Mouse (Mus musculus) 416B (cell line): ENCODE results near the gene Smg6.

Source experiments
- DNase-seq: peaks from one replicate; pipeline ENCODE4 v3.0.0; 2011; ENCODE audit warnings: low read depth

Smg6 gene

DNA sequence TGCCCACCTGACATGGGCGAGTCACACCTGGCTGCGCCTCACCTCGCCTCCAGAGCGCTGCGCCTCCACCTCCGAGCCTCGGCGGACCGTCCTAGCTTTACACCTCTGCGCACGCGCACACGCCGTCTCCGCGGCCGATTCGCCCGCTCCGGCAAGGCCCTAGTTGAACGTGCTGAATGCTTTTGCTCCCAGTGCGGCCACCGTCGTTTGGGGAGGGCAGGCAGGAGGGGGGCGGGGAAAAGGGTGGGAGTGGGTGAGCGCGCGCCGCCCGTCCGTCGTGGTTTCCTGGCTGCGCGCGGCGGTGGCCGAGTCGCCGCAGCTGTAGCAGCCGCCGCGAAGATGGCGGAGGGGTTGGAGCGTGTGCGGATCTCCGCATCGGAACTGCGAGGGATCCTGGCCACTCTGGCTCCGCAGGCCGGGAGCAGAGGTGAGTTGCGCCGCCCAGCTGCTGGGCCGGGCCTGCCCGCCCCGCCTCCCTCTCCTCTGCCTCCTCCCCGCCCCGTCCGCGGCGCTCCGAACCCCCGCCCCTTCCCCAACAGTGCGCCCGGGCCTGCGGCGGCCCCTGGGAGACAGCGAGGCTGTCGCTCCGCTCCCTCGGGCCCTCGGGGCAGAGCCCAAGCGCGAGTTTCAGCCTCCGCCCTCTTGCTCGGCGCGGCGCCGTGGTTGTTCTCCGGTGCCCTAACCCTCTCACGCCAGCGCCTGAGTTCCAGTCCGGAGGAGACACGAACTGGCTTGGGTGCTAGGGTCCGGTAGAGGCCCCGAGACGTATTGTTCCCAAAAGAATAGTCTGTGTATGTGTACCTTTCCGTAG, at the start of gene Smg6, which contains the start of gene Srr:
Gene Smg6, plus strand, starts transcription at position 247 of the 811 bp plus-strand sequence.
Gene Srr, minus strand, starts transcription at position 372 of the 811 bp plus-strand sequence.
- peak; percentile 97 for DNase-seq

DNA sequence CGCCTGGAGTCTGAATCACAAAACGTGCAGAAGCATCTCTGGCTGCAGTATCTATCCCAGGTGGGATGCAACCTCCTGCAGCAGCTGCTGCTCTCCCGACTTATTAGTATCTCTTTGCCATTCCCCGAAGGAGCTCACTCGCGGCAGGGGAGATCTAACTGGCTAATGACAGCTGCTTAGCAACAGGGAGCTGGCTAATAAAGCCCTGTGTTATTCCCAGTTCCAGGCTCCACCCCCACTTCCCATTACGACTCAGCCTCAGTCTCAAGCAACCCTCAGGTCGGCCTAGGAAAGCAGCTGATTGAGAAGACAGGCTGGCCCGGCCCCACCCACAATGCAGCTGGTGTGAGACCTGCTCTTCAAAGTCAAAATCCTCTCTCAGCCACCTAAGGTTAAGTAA, 48.8 kb upstream of the Smg6 start:
- peak; percentile 22 for DNase-seq

DNA sequence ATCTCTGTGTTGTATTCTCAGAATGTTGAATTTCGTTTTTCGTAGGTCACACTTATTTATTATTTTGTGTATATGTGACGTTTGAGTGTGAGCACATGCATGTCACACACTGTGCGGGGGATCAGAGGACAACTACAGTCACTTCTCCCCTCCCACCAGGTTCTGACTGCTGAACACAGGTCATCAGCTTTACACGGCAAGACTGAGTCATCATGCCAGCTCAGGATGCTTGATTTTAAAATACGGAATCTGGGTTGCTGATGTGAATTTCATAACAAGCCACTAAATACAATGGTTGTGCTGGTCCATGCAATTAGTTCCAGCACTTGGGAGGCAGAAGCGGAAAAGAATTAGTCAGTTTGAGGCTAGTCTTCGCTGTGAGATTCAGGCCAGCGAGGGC, 44.6 kb upstream of the Smg6 start:
- peak; percentile 74 for DNase-seq

DNA sequence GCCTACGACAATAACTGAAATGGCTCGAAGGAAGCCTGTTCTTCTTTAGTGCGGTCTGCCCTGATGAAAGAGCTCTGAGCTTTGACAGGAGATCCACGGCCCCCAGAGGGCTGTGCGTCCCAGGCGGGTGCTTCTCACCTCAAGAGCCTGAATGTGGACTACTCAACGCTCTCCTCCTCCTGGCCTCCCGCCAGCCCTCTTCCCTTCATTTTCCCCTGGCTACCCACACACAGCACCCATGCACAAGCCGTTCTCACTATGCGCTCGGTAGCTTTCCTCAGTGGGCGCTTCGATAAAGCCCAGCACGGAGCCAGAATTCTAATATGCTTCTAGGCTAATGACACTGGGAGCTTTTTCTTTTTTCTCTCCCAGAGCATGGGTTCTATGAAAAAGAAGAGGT, 43.6 kb upstream of the Smg6 start:
- DNase-seq: no peak

DNA sequence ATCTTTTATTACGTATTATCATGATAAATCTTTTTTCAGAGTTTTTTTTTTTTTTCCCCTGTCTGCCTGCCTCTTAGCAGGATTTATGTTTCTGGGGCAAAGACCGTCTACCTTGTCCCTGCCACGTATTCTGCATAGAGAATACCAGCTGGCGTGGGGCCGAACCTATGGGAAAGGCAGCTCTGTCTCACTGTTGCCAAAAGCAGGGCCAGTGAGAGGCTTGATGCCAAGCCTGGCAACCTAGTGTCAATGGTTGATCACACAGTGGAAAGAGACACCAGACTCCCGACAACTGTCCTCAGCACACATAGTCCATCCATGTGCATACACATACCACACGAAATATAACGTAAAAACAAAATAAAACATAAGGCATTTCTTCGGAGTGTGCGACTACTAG, 42.5 kb upstream of the Smg6 start:
- no peak for DNase-seq

DNA sequence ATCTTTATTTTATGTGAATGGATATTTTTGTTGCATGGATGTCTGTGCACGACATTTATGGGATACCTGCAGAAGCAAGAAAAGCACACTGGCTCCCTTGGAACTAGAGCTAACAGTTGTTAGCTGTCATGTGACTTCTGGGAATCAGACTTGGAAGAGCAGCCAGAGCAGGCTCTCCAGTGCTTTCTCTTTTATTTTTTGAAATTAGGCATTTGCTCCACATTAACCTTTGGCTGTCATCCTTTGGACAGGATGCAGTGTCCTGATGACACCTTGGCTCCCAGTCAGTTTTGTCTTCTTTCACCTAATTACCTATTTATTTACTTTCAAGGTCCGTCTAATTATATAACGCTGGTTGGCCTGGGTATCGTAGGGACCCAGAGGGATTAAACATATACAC, 31.0 kb upstream of the Smg6 start:
- no peak for DNase-seq

DNA sequence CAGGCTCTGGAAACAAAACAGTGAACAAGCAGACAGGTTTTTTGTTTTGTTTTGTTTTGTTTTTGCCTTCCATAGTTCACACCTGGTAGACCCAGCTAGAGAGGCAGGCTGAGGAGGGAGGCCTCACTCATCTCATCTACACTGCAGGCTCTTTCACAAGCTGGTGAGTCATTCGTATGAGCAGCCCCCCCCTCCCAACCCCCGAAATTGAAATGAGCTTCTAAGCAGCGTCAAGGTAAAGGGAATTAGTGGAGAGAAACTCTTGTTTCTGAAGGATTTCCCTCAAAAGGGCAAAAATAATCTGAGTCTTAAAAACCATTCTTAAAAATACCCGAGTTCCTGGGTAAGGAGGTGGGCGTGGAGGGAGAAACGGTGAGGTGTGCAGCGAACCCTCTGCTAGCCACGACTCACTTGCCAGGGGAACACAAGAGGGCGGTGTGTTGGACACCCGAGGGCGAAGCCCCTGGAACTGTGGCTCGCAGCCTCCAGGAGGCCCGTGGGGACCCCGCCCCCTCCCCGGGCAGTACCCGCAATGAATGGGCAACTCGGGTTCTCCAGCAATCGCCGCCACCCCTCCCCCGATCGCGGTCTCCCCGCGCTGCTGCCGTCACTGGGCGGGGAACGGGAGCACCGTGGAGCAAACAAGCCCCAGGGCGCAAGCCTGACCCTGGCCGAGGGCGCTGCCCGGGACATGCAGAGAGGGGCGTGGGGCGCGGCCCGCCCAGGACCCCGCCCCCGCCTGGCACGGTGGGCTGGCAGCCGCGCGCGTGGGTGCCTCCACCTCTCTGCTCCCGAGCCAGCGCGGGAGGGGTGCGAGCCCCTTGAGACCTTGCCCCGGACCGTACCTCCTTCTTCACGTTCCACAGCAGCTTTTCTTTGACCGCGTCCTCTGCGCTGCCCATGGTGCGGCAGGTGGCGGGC, 29.4 kb upstream of the Smg6 start:
- peak; percentile 83 for DNase-seq

DNA sequence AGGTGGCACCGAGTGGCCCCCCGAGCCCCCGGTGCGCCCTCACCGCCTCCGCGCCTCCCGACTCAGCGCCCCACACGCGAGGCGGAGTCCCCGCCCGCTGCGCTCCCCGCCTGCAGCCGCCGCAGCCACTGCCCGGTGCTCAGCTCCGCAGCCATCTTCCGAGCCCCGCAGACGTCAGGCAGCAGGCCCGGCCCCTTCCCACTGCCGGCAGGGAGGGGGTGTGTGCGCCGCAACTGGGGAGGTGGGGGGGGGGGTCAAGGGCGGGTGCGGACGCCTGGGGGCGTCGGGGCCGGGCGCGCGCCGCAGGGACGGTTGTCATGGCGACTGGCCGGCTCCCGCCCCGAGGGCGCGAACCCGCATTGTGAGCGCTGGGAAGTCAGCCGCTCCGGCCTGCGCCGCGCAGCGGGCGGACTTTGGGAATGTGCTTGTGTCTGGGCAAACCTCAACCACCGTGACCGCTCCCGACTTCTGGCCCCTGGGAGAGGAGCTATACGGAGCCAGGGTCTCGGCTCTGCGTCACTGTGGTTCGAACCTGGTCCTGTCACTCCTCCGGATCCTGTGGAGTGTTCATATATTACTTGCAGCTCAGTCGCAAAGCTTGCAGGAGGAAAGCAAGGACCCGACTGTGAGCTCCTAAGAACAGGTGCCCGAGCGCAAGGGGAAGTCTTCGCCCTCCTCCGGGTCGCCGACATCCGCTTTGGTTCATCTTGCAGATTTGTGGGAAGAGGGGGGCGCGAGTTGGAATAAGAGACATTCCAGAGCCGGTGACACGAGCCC, 28.5 kb upstream of the Smg6 start, which contains the start of gene Sgsm2:
Gene Sgsm2, minus strand, starts transcription at position 160 of the 777 bp plus-strand sequence.
- DNase-seq: peak; percentile 72

DNA sequence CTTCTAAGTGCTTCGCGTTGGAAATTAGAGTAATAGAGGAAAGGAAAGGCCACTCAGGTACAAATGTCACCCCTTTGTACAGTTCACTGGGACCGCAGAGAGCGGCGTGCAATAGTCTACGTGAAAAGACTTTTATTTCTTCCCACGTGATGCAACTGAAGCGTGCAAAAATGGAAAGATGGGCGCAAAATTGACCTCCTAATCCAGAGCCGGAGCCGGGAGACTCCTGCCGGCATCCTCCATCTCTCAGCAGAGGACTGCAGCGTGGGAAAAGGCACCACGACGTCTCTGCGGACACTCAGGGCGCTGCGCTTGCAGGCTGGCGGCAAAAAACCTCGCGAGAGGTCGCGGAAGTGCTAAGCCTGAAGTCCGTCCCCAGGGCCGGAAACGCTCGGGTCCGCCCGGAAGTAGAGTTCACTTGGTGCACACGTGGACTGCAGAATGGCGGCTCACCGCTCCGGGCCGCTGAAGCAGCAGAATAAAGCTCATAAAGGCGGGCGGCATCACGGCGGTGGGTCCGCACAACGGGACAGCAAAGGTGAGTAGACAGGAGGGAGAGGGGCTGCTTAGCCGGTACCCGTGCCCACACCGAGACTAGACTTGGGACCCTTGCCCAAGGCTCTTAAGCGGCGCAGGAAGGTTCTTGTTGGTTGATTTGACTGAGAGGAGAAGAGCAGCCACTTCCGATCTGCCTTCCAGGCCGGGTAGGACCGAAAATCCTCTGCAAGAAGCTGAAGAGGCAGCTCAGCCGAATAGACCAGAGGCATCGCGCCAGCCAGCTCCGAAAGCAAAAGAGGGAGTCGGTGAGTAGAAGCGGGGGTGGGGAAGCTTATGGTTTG, 27.7 kb upstream of the Smg6 start, which contains the start of gene Tsr1:
Gene Tsr1, plus strand, starts transcription at position 394 of the 839 bp plus-strand sequence.
- DNase-seq: peak; percentile 97

DNA sequence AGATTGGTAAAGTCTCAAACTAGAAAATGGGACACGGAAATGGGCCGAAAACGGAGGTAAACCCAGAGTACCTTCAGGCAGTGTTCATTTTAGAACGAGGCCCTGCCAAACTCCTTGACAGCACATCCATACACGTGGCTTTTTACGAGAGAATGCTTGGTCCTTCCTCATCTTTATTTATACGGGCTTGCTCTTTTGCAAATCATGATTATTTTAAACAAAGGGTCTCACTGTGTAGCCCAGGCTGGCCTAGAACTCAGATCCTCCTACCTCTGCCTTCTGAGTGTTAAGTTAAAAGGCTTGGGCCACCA, 27.2 kb upstream of the Smg6 start:
- DNase-seq: no peak

DNA sequence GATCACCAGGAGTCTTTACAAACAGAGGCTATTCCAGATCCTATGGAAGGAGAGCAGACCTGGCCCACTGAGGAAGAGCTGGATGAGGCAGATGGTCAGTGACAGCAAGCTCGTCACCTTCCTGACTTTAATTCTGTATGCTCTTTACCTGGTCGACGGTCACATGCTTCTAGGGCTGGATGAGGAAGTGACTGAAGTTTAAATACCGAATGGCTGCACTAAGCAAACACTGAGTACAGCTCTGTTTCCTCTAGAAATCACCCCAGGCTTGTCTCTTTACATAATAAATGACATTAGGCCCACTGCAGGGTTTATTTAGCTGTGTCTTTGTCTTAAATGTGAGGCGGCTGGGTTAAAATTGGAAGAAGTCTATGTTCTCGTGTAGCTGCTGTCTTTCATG, 24.1 kb upstream of the Smg6 start:
- DNase-seq: no peak

DNA sequence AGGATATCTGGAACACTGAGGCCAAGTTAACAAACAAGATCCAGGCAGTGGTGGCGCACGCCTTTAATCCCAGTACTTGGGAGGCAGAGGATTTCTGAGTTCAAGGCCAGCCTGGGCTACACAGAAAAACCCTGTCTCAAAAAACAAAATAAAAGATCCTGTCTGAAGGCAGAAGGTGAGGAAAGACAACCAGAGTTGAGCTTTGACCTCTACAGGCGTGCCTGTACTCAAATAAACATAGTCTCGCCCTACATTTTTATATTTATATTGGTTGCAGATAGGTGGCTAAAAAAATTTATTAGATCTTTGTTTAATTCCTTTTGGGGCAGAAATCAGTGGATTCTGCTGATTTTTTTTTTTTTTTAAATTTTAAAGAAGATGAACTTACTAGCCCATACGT, 23.2 kb upstream of the Smg6 start:
- no peak for DNase-seq

DNA sequence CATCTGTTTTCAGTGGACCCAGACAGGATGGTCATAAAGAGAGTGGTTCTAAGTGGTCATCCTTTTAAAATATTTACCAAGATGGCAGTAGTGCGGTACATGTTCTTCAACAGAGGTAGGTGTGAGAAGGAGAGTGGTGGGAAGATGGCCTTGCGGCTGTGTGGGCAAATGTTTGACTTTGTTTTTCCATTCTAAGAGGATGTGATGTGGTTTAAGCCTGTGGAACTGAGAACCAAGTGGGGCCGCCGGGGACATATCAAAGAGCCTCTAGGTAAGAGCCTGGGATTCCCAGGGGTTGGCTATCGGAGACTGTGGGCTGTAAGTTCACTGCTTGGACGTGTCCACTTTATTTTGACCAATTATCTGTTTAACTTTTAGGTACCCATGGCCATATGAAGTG, 17.8 kb upstream of the Smg6 start:
- DNase-seq: no peak

DNA sequence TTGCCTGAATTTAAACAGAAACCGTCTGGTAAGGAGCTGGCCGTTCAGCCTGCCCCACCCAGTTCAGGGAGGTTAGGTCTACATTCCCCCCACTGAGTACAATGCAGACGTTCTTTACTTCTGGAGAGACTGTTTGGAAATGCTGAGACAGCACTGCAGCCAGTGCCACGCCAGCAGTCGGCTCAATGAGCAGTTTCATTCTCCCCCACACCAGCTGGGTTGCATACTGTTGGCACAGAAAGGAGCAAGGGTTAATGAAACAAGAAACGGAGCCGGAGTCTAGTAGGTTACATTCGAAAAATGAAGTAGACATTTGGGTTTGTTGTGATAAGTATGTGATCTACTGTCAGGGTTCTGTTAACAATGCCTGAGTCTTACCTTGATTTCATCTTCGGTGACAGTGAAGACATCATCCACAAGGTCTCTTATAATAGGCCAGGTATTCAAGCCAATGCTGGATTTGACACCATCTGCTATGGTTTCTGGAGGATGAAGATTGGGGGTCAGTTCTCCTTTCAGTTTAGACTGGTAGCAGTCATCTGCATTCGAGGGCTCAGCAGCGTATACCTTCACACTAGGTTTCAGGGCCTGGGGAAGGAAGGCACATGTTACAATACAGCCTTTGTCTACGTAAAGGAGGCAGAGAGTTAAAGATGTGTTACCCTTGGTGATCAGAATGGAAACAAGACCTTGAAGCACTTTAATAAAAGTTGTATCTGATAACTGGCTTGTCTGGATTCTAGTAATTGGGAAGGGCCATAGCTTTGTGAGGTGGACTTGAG, 16.8 kb upstream of the Smg6 start:
- no peak for DNase-seq

DNA sequence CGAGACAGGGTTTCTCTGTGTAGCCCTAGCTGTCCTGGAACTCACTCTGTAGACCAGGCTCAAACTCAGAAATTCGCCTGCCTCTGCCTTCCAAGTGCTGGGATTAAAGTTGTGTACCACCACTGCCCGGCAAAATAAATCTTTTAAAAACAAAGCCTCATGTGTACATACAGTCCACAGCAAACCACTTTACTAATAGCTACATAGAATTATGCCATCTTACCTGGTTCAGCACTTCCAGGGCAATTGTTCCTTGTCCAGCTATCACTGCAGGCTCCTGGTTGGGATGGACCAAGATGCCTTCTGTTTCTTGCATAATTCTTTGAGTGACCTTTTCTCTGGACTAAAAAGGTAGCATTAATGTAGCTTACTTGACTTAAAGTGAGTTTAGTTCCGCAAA, 15.6 kb upstream of the Smg6 start:
- DNase-seq: no peak

DNA sequence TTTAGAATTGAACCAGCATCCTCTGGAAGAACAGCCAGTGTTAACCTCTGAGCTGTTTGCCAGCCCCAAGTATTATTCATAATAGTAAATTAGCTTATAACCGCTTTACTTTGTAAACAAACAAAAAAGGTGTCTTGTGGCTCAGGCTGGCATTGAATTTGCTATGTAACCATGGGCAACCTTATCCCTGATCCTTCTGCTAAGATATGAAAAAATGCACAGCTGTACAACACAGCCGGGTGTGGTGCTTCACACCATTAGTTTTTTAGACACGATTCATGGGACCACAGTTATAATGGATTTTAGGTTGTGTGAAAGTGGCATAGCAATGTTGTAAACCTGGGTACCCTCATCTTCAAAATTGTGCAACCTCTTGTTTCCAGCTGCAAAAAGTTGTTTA, 13.1 kb upstream of the Smg6 start:
- no peak for DNase-seq

DNA sequence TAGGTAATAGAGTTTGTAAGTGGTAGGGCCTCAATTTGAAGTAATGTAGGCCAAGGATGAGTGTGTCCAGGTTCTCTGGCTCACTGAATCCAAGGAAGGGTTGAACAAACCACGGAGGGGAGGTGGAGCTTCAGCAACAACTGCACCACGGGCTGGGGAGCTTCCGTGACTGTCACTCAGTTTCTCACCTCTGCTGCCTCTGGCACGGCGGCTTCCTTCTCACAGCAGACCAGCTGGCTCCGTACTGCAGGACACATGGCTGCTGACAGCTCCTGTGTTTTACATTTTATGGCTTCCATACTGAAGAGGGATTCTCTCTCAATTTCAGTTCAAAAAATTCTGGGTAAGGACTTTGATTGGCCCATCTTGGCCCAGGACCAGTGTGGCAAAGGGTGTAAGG, 6.4 kb upstream of the Smg6 start:
- no peak for DNase-seq

DNA sequence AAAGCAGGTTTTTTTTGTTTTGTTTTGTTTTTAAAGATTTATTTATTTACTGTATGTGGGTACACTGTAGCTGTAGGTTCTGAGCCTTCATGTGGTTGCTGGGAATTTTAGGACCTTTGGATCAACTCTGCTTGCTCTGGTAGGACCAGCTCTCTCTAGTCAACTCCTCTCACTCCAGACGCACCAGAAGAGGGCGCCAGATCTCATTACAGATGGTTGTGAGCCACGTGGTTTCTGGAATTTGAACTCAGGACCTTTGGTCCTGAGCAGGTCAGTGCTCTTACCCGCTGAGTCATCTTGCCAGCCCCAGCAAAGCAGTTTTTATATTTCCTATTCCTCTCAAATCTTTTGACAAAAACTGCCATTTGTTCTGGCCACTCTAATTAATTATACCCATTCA, 1.5 kb upstream of the Smg6 start:
- DNase-seq: peak; percentile 52

DNA sequence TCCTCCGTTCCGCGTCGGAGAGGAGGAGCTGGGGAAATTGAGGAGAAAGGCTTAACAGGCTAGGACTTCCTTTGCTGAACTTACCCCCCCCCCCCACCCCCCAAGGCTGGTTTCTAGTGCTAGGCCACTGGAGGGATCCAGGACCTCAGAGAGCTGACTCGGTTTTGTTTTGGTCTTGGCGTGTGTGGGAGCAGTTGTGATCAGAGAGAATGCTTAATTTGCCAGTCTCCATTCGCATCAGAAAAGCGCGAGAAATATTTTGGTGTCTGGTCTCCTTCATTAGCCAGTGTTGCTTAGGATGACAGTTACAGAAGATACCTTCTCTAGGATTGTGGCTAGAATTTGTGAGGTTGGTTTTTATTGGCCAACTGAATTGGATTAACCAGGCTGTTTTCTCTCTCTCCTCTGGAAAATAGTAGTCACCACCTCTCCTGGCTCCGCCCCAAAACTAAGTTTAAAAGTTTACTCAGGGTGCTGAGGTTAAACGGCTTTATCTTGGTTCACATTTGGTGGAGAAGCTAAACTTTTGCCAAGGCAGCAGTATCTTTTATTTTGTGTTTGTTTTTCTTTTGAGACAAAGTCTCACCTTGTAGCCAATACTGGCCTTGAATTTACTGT, 874 bp downstream of the Smg6 start:
- DNase-seq: peak; percentile 92

DNA sequence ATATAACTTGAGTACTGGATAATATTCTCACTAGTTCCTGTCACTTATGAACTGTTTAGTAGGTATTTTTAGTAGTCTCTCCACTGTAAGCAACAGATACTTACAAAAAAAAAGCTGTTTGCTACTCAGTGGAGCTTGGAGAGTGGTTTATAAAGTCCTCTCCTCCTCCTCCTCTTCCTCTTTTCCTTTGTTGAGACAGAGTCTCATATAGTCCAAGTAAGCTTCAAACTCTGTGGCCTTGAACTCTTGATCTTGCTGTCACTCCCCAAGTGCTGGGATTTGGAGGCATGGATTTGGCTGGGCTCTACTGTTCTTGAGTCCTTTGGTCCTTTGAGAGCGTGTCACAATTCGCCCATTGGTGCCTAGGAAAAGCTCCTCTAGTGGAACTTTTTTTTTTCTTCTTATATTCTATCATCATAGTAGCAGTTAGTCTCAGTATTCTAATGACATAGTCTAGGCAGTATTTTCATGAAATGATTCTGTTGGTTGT, 1.7 kb downstream of the Smg6 start:
- peak; percentile 56 for DNase-seq
